Mouse (Mus musculus) lung, postnatal 0 days (tissue): Measurements from ENCODE around the gene Ttll3.

Experiments
- CTCF ChIP-seq: IDR thresholded peaks from 2 replicates; pipeline ENCODE4 v1.5.1; 2016; ENCODE audit warnings: antibody characterized with exemption, mild to moderate bottlenecking
- EP300 ChIP-seq: IDR thresholded peaks from 2 replicates; pipeline ENCODE4 v1.6.1; 2016; ENCODE audit warnings: antibody characterized with exemption, mild to moderate bottlenecking, control low read depth

- no peak for TF ChIP-seq CTCF
- no peak for TF ChIP-seq EP300
These were observed 48.1 kb downstream of the Ttll3 start for GRCm38 (mm10) chr6:113437135-113437534.
